Mouse (Mus musculus) C2C12 (cell line): ENCODE measurements around the gene Plg. TPM values are rescaled to one million over a fixed set of nuclear protein-coding genes. Genes with fewer than 3 reads are reported as not detected.

Source experiments
- H3K27me3 ChIP-seq: one replicate; pipeline ENCODE4 v1.6.1; 2011; ENCODE audit not compliant: control insufficient read depth, insufficient read depth, insufficient read length
- H3K36me3 ChIP-seq: one replicate; pipeline ENCODE4 v1.6.1; 2011; ENCODE audit not compliant: control insufficient read depth, insufficient read depth
- H3K4me3 ChIP-seq: one replicate; pipeline ENCODE4 v1.5.1; 2011; ENCODE audit warnings: mild to moderate bottlenecking, control low read depth; ENCODE audit not compliant: poor library complexity, insufficient read depth, severe bottlenecking
- H3K79me2 ChIP-seq: one replicate; pipeline ENCODE4 v1.6.1; 2011; ENCODE audit not compliant: control insufficient read depth, insufficient read depth
- H3K79me3 ChIP-seq: one replicate; pipeline ENCODE4 v1.6.1; 2011; ENCODE audit warnings: low read depth, control low read depth
- H3ac ChIP-seq: one replicate; pipeline ENCODE3; 2011; ENCODE audit warnings: low read depth; ENCODE audit not compliant: control insufficient read depth, insufficient read length
- CEBPB ChIP-seq: IDR thresholded peaks from one replicate; pipeline ENCODE4 v1.6.1; 2011; ENCODE audit warnings: low read depth, mild to moderate bottlenecking, control low read depth, moderate library complexity
- CTCF ChIP-seq: IDR thresholded peaks from one replicate; pipeline ENCODE4 v1.5.1; 2011; ENCODE audit not compliant: control insufficient read depth, insufficient read depth, insufficient read length
- FOSL1 ChIP-seq: IDR thresholded peaks from one replicate; pipeline ENCODE4 v1.8.0; 2011; ENCODE audit warnings: mild to moderate bottlenecking, low read length; ENCODE audit not compliant: poor library complexity, insufficient read depth, severe bottlenecking
- MAX ChIP-seq: IDR thresholded peaks from one replicate; pipeline ENCODE4 v1.6.1; 2011; ENCODE audit warnings: mild to moderate bottlenecking, control low read depth
- MYOD1 ChIP-seq: IDR thresholded peaks from one replicate; pipeline ENCODE4 v1.6.1; 2011; ENCODE audit warnings: low read depth; ENCODE audit not compliant: control insufficient read depth, insufficient read length
- MYOG ChIP-seq: IDR thresholded peaks from one replicate; pipeline ENCODE4 v1.6.1; 2011; ENCODE audit not compliant: control insufficient read depth, insufficient read length; ENCODE audit errors: extremely low read depth
- USF1 ChIP-seq: IDR thresholded peaks from one replicate; pipeline ENCODE4 v1.6.1; 2011; ENCODE audit warnings: low read depth, mild to moderate bottlenecking, control low read depth, moderate library complexity
- polyA plus RNA-seq: library from polyadenylated mRNA; unstranded; fragments of >200 nt; fragmentation: generic; extraction: Trizol; gene quantifications from one replicate; pipeline ENCODE4 v1.2.1, GENCODE M21; 2012; ENCODE audit warnings: missing spikeins

Gene Plg
- polyA plus RNA-seq, 1 experiment = 0.01 TPM

GRCm38 (mm10) chr17:12467642-12468041 lies 89.2 kb downstream of the Plg start:
- Histone ChIP-seq H3K79me2 (no peaks in the 10 kb centered on the region), H3K79me3 (no peaks in the 10 kb centered on the region), H3K4me3 (no peak overlapping the region), H3K27me3 (peaks cover 13% of the 10 kb centered on the region), H3K36me3 (no peaks in the 10 kb centered on the region), H3ac (no peak overlapping the region)
- TF ChIP-seq MYOG (no peak), USF1 (no peak), CTCF (no peak), MAX (no peak), MYOD1 (no peak), CEBPB (no peak), FOSL1 (no peak)

- H3K36me3 ChIP-seq = no peaks in the 10 kb centered on the region
- H3ac ChIP-seq = no peak overlapping the region
- TF ChIP-seq USF1 (no peak), MYOG (no peak), MAX (no peak), FOSL1 (no peak), CEBPB (no peak), CTCF (no peak), MYOD1 (no peak)
- peaks cover 13% of the 10 kb centered on the region for H3K27me3 ChIP-seq
- H3K79me2 ChIP-seq = no peaks in the 10 kb centered on the region
- no peaks in the 10 kb centered on the region for H3K79me3 ChIP-seq
- no peak overlapping the region for H3K4me3 ChIP-seq
Measured at GRCm38 (mm10) chr17:12468745-12469144, 90.3 kb downstream of the Plg start.

Other genes with a start within 250 kb of the Plg start
- 20.9 TPM for gene Map3k4, start 59.8 kb upstream of the Plg start, polyA plus RNA-seq
- gene Slc22a3, start 129.1 kb downstream of the Plg start, polyA plus RNA-seq = not detected
- not detected for gene Slc22a2, start 205.5 kb downstream of the Plg start, polyA plus RNA-seq